Comparison of ENCODE assay signal across 19 mouse cellular contexts in the genomic region with DNA sequence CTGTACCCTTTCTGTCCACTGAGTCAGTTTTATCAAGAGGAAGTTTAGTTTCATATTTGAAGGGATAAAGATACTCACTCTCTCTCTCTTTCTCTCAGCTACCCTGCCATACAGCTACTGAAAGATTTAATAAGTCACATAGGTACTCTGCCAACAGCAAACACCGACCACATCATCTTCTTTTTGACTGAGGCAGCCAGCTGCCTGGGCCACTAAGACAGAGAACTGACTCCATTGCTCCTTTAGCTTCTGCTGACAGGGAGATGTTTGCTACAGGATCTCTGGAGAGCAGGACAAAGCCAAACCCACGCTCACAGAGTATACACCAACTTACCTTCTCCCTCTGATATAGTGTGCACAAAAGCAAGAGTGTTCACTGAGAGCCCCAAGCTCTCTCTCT. TPM values are rescaled to one million over a fixed set of nuclear protein-coding genes. Genes with fewer than 3 reads are reported as not detected.
DNase-seq lines count a peak whose midpoint lies in the region; ATAC-seq and TF ChIP-seq lines count a peak whose summit lies in the region.
"Had no signal": no experiment of that assay in that cellular context is flagged by ENCODE, and none has a peak within 500 bp of the region (broad histone marks: within the 10 kb centered on the region; RNA-seq: fewer than 3 reads in every experiment).

No protein-coding gene starts in this region.

- WGBS in heart, embryonic 11.5 days (ENCODE audit: insufficient replicate concordance): 79% methylated on average over 2 of the region's 2 CpGs
- WGBS in kidney, postnatal 0 days: 57% methylated on average over 2 of the region's 2 CpGs
- 60% methylated on average over 2 of the region's 2 CpGs for WGBS in embryonic facial prominence, embryonic 15.5 days
- WGBS in small intestine, adult 2 months: 16% methylated on average over 2 of the region's 2 CpGs

- H3K27me3 ChIP-seq in heart, embryonic 11.5 days (ENCODE audit: control insufficient read depth, insufficient read depth, low read length): no peaks in the 10 kb centered on the region
- no peaks in the 10 kb centered on the region for H3K27me3 ChIP-seq in kidney, postnatal 0 days (ENCODE audit: insufficient read depth, low read length)
- no peaks in the 10 kb centered on the region for H3K27me3 ChIP-seq in embryonic facial prominence, embryonic 15.5 days
- no peaks in the 10 kb centered on the region for H3K27me3 ChIP-seq in small intestine, adult 2 months (ENCODE audit: control insufficient read depth, insufficient read depth, low read length)
- H3K27me3 ChIP-seq: neural tube, embryonic 15.5 days had no signal

- no peak overlapping the region for H3K4me2 ChIP-seq in heart, embryonic 11.5 days
- no peak overlapping the region for H3K4me2 ChIP-seq in kidney, postnatal 0 days (ENCODE audit: low read length)
- no peak overlapping the region for H3K4me2 ChIP-seq in embryonic facial prominence, embryonic 15.5 days (replicated peaks)
- H3K4me2 ChIP-seq: neural tube, embryonic 15.5 days had no signal

- peak overlapping the region; percentile 98; the same call in 1 of the 2 replicates for H3K27ac ChIP-seq in heart, embryonic 11.5 days (ENCODE audit: low read depth, low read length)
- H3K27ac ChIP-seq in kidney, postnatal 0 days: peak overlapping the region; percentile 38; the same call in 1 of the 2 replicates
- H3K27ac ChIP-seq in embryonic facial prominence, embryonic 15.5 days (replicated peaks): peak overlapping the region; percentile 44
- H3K27ac ChIP-seq in small intestine, adult 2 months (ENCODE audit: insufficient read depth, low read depth, low read length): peak overlapping the region; percentile 58
- H3K27ac ChIP-seq: neural tube, embryonic 15.5 days had no signal

- no peak for TF ChIP-seq CTCF in kidney, postnatal 0 days (IDR thresholded peaks at IDR 0.05; ENCODE audit: low read depth)
- TF ChIP-seq CTCF in small intestine, adult 2 months (IDR thresholded peaks at IDR 0.05; ENCODE audit: extremely low read depth, insufficient read length, insufficient replicate concordance, low read depth, low read length): no peak

- 0 out of 2 replicates have a peak, but pooled peaks cover 2% of the 10 kb centered on the region for H3K36me3 ChIP-seq in heart, embryonic 11.5 days (ENCODE audit: control insufficient read depth, insufficient read depth, low read length)
- H3K36me3 ChIP-seq in kidney, postnatal 0 days (ENCODE audit: insufficient read depth, low read length): 0 out of 2 replicates have a peak, but pooled peaks cover 2% of the 10 kb centered on the region
- 0 out of 2 replicates have a peak, but pooled peaks cover 6% of the 10 kb centered on the region for H3K36me3 ChIP-seq in embryonic facial prominence, embryonic 15.5 days
- peaks cover 33% of the 10 kb centered on the region for H3K36me3 ChIP-seq in small intestine, adult 2 months (ENCODE audit: control insufficient read depth, insufficient read depth, low read length)

- no peak for ATAC-seq in heart, embryonic 11.5 days (replicated peaks; ENCODE audit: insufficient number of reproducible peaks, low FRiP score, low TSS enrichment)
- ATAC-seq in kidney, postnatal 0 days (replicated peaks; ENCODE audit: low FRiP score, low read depth): no peak
- no peak for ATAC-seq in embryonic facial prominence, embryonic 15.5 days (ENCODE audit: insufficient number of reproducible peaks, low FRiP score, low TSS enrichment, low read depth)
- ATAC-seq: forebrain, embryonic 16.5 days; midbrain, embryonic 16.5 days had no signal

- peaks cover 90% of the 10 kb centered on the region for H3K4me1 ChIP-seq in heart, embryonic 11.5 days (ENCODE audit: control insufficient read depth, insufficient read depth, low read length)
- H3K4me1 ChIP-seq in kidney, postnatal 0 days (replicated peaks; ENCODE audit: insufficient read depth, low read length): peaks cover 84% of the 10 kb centered on the region
- peaks cover 96% of the 10 kb centered on the region for H3K4me1 ChIP-seq in embryonic facial prominence, embryonic 15.5 days
- peaks cover 49% of the 10 kb centered on the region; the same call in 1 of the 2 replicates for H3K4me1 ChIP-seq in small intestine, adult 2 months (ENCODE audit: control insufficient read depth, insufficient read depth, insufficient read length, low read length)

- peak overlapping the region; percentile 46; the same call in 1 of the 2 replicates for H3K9ac ChIP-seq in heart, embryonic 11.5 days (ENCODE audit: low read depth, low read length)
- H3K9ac ChIP-seq in kidney, postnatal 0 days (ENCODE audit: low read depth, low read length): no peak overlapping the region
- H3K9ac ChIP-seq in embryonic facial prominence, embryonic 15.5 days: no peak overlapping the region
- H3K9ac ChIP-seq: neural tube, embryonic 15.5 days had no signal

- no peaks in the 10 kb centered on the region for H3K9me3 ChIP-seq in heart, embryonic 11.5 days (replicated peaks; ENCODE audit: control insufficient read depth, low read length)
- no peaks in the 10 kb centered on the region for H3K9me3 ChIP-seq in kidney, postnatal 0 days (replicated peaks; ENCODE audit: low read length)
- no peaks in the 10 kb centered on the region for H3K9me3 ChIP-seq in embryonic facial prominence, embryonic 15.5 days (replicated peaks)
- H3K9me3 ChIP-seq: neural tube, embryonic 15.5 days had no signal

- TF ChIP-seq POLR2A in small intestine, adult 2 months (IDR thresholded peaks at IDR 0.05; ENCODE audit: low read depth, low read length): no peak

- no peak overlapping the region for H3K4me3 ChIP-seq in heart, embryonic 11.5 days (ENCODE audit: low read depth, low read length)
- H3K4me3 ChIP-seq in kidney, postnatal 0 days (replicated peaks; ENCODE audit: low read depth, low read length): no peak overlapping the region
- H3K4me3 ChIP-seq in embryonic facial prominence, embryonic 15.5 days (replicated peaks): no peak overlapping the region
- H3K4me3 ChIP-seq in small intestine, adult 2 months (ENCODE audit: low read depth, low read length): no peak overlapping the region
- H3K4me3 ChIP-seq: left cerebral cortex, adult 2 months; neural tube, embryonic 15.5 days had no signal

- no peak for DNase-seq in heart, postnatal 4 days
- DNase-seq in kidney, postnatal 0 days (ENCODE audit: low spot score): no peak
- DNase-seq in kidney, adult 18-20 months: no peak
- DNase-seq in spleen, postnatal 36 days (ENCODE audit: low spot score in 2 of 2): no peak
- no peak for DNase-seq in thymus, postnatal 0 days (ENCODE audit: low spot score)
- DNase-seq: adrenal gland, postnatal 10 days; B cell, adult 2 months; gastrocnemius, postnatal 25 days; kidney, postnatal 25 days; lung, postnatal 14 days; right cerebral cortex, postnatal 4 days; thymus, adult 18-20 months had no signal

RNA-seq across cellular contexts. Expression of a gene that starts 12.8 kb away (rescaled TPM):
- 227 and 262 TPM in 2 replicates for polyA plus RNA-seq in heart, embryonic 11.5 days (2014; fragmentation: Nextera tagmentation; extraction: Ambion mirVana)
- 100 to 1,000 TPM; 224 to 231 TPM for total RNA-seq in heart, postnatal 4 days (2021)
- 255 and 280 TPM in 2 replicates for polyA plus RNA-seq in kidney, postnatal 0 days (2015; fragmentation: Nextera tagmentation; extraction: Ambion mirVana)
- 321 and 328 TPM in 2 replicates for polyA plus RNA-seq in embryonic facial prominence, embryonic 15.5 days (2015; fragmentation: Nextera tagmentation; extraction: Ambion mirVana)
- polyA plus RNA-seq in small intestine, adult 2 months (2012; rRNA removed): 506 and 1,069 TPM in 2 replicates
- 133 and 138 TPM in 2 replicates for polyA plus RNA-seq in thymus, postnatal 0 days (2015; fragmentation: Nextera tagmentation; extraction: Ambion mirVana)

RNA-seq across cellular contexts. Expression of a gene that starts 32.4 kb away (rescaled TPM):
- 278 and 286 TPM in 2 replicates for polyA plus RNA-seq in heart, embryonic 11.5 days (2014; fragmentation: Nextera tagmentation; extraction: Ambion mirVana)
- 100 to 1,000 TPM; 205 to 208 TPM for total RNA-seq in heart, postnatal 4 days (2021)
- 467 and 479 TPM in 2 replicates for polyA plus RNA-seq in kidney, postnatal 0 days (2015; fragmentation: Nextera tagmentation; extraction: Ambion mirVana)
- polyA plus RNA-seq in embryonic facial prominence, embryonic 15.5 days (2015; fragmentation: Nextera tagmentation; extraction: Ambion mirVana): 403 and 405 TPM in 2 replicates
- polyA plus RNA-seq in small intestine, adult 2 months (2012; rRNA removed): 135 and 169 TPM in 2 replicates
- 497 and 515 TPM in 2 replicates for polyA plus RNA-seq in thymus, postnatal 0 days (2015; fragmentation: Nextera tagmentation; extraction: Ambion mirVana)

RNA-seq across cellular contexts. Expression of a gene that starts 32.6 kb away (rescaled TPM):
- 6.8 and 6.9 TPM in 2 replicates for polyA plus RNA-seq in heart, embryonic 11.5 days (2014; fragmentation: Nextera tagmentation; extraction: Ambion mirVana)
- total RNA-seq in heart, postnatal 4 days (2021): 1 to 10 TPM; 1.6 to 2.0 TPM
- 7.6 and 9.5 TPM in 2 replicates for polyA plus RNA-seq in kidney, postnatal 0 days (2015; fragmentation: Nextera tagmentation; extraction: Ambion mirVana)
- 7.5 and 7.7 TPM in 2 replicates for polyA plus RNA-seq in embryonic facial prominence, embryonic 15.5 days (2015; fragmentation: Nextera tagmentation; extraction: Ambion mirVana)
- 11.1 and 21.3 TPM in 2 replicates for polyA plus RNA-seq in small intestine, adult 2 months (2012; rRNA removed)
- 76.3 and 78.2 TPM in 2 replicates for polyA plus RNA-seq in thymus, postnatal 0 days (2015; fragmentation: Nextera tagmentation; extraction: Ambion mirVana)

Comparison
In these comparisons a context has a peak if more than half of its experiments do, and no peak if none do; other contexts are left out.
1. H3K27ac ChIP-seq: peak in every context shown above with its lines; median percentile 98 in heart, embryonic 11.5 days; 58 in small intestine, adult 2 months; 44 in embryonic facial prominence, embryonic 15.5 days; 38 in kidney, postnatal 0 days.